Mouse (Mus musculus): ENCODE data around the gene Olfr688. TPM values are rescaled to one million over a fixed set of nuclear protein-coding genes. Genes with fewer than 3 reads are reported as not detected.

The Olfr688 gene
- not detected in 2 replicates for polyA plus RNA-seq (2015; fragmentation: Nextera tagmentation; extraction: Ambion mirVana)

DNA sequence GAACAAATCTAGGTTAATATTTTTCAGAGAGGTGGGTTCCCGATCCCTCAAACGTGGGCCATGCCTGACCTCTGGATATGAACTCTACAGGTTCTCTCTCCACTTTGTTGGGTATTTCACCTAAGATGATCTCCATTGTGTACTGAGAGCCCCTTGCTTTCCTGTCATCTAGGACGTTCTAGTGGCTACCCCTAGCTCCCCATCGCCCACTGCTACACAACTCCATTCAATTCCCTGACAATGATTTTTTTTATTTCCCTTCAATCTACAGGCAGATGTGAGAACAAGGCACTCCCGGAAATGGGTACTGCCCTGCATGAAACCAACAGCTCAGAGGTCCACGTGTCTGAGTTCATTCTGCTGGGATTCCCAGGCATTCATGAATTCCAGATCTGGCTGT is at the start of gene Olfr688:
Gene Olfr688 (plus strand): TSS at position 301 of the 400 bp plus-strand sequence.
- no peak for DNase-seq (ENCODE audit: low spot score)

DNA sequence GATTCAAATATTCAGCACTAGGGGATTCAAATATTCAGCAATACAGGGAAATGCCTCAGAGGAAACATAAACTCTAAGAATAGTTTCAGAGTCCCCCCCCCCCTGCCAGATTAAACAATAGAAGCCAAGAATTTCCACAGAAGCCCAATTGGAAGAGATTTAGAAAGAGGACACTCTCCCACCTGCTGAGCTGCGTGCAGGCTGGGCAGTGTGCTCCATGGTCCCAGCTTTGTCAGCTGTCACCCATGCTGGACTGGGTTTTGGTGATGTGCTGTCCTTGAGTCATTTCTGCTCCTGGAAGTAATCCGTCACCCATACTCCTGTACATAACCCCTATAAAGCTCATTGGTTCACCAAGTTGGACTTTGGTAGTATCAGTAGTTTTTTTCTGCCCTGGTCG is 40.2 kb upstream of the Olfr688 start:
- no peak for DNase-seq (ENCODE audit: low spot score)

DNA sequence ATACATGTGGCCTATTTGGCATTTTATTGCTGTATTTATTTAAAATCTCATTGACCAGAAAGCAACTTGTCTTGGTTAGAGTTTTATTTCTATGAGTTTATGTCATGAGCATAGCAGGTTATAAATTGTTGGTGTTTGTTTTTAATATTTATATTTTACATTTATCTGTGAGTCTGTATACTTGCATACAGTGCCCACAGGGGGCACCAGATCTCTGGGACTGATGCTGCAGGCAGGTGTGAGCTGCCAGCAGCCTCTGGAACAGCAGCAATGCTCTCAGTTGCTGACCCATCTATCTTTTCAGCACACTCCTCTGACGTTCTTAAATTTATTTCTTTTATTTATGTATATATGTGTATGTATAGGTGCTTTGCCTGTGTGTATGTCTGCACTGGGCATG is 39.7 kb upstream of the Olfr688 start:
- no peak for DNase-seq (ENCODE audit: low spot score)

- peak; percentile 2 for DNase-seq (ENCODE audit: low spot score)
Measured at GRCm38 (mm10) chr7:105256656-105257055, 31.2 kb upstream of the Olfr688 start.

- DNase-seq (ENCODE audit: low spot score): no peak
Measured at GRCm38 (mm10) chr7:105272426-105272825, 15.5 kb upstream of the Olfr688 start.

- no peak for DNase-seq (ENCODE audit: low spot score)
Measured at GRCm38 (mm10) chr7:105290051-105290450, 2.2 kb downstream of the Olfr688 start.

DNA sequence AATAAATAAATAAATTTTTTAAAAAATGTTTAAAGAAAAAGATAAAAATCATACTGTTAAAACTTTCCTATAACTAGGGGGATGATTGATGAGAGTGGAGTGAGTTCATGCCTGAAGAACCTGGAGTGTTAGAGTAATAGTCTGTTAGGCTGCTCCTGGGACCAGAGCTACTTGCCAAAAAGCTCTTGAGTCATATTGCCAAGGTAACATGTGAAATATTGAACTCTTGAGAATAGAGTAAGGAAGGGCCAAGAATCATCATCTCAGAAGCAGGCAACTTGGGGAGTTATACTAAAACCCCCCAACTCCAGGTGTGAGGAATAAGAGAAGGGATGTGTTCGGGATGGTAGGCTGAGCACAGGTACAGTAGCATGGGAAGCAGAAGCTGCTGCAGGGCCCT is 23.0 kb downstream of the Olfr688 start, which contains the start of gene Olfr689:
Gene Olfr689 (plus strand): TSS at position 301 of the 400 bp plus-strand sequence.
- DNase-seq (ENCODE audit: low spot score): no peak

- DNase-seq (ENCODE audit: low spot score): no peak
Measured at GRCm38 (mm10) chr7:105325302-105325701, 37.4 kb downstream of the Olfr688 start.

GRCm38 (mm10) chr7:105334004-105334403 is 46.1 kb downstream of the Olfr688 start, which contains the start of gene Olfr690:
Gene Olfr690, minus strand, starts transcription at chr7:105334104.
- DNase-seq (ENCODE audit: low spot score): no peak

Other genes starting within 250 kb of the Olfr688 start
- not detected in 2 replicates for gene Olfr677, start 236.7 kb upstream of the Olfr688 start, polyA plus RNA-seq (2015; fragmentation: Nextera tagmentation; extraction: Ambion mirVana)
- not detected in 2 replicates for gene Olfr678, start 223.6 kb upstream of the Olfr688 start, polyA plus RNA-seq (2015; fragmentation: Nextera tagmentation; extraction: Ambion mirVana)
- not detected in 2 replicates for gene Olfr679, start 206.9 kb upstream of the Olfr688 start, polyA plus RNA-seq (2015; fragmentation: Nextera tagmentation; extraction: Ambion mirVana)
- not detected in 2 replicates for gene Olfr680-ps1, start 195.3 kb upstream of the Olfr688 start, polyA plus RNA-seq (2015; fragmentation: Nextera tagmentation; extraction: Ambion mirVana)
- not detected in 2 replicates for gene Olfr681, start 171.3 kb upstream of the Olfr688 start, polyA plus RNA-seq (2015; fragmentation: Nextera tagmentation; extraction: Ambion mirVana)
- not detected in 2 replicates for gene Olfr683, start 141.1 kb upstream of the Olfr688 start, polyA plus RNA-seq (2015; fragmentation: Nextera tagmentation; extraction: Ambion mirVana)
- not detected in 2 replicates for gene Olfr684, start 124.4 kb upstream of the Olfr688 start, polyA plus RNA-seq (2015; fragmentation: Nextera tagmentation; extraction: Ambion mirVana)
- gene Olfr685, start 102.1 kb upstream of the Olfr688 start, polyA plus RNA-seq (2015; fragmentation: Nextera tagmentation; extraction: Ambion mirVana): not detected in 2 replicates
- not detected in 2 replicates for gene Olfr686, start 80.6 kb upstream of the Olfr688 start, polyA plus RNA-seq (2015; fragmentation: Nextera tagmentation; extraction: Ambion mirVana)
- not detected in 2 replicates for gene Olfr689, start 23.1 kb downstream of the Olfr688 start, polyA plus RNA-seq (2015; fragmentation: Nextera tagmentation; extraction: Ambion mirVana)
- gene Olfr690, start 46.0 kb downstream of the Olfr688 start, polyA plus RNA-seq (2015; fragmentation: Nextera tagmentation; extraction: Ambion mirVana): not detected in 2 replicates
- gene Olfr691, start 54.2 kb downstream of the Olfr688 start, polyA plus RNA-seq (2015; fragmentation: Nextera tagmentation; extraction: Ambion mirVana): not detected in 2 replicates
- gene Olfr692, start 80.1 kb downstream of the Olfr688 start, polyA plus RNA-seq (2015; fragmentation: Nextera tagmentation; extraction: Ambion mirVana): not detected in 2 replicates
- not detected in 2 replicates for gene Gm5901, start 86.9 kb downstream of the Olfr688 start, polyA plus RNA-seq (2015; fragmentation: Nextera tagmentation; extraction: Ambion mirVana)
- gene Fam160a2, start 112.0 kb downstream of the Olfr688 start, polyA plus RNA-seq (2015; fragmentation: Nextera tagmentation; extraction: Ambion mirVana): 13.7 and 16.0 TPM in 2 replicates
- 0.05 TPM in 1 of 2 replicates, not detected in the other for gene Cnga4, start 116.5 kb downstream of the Olfr688 start, polyA plus RNA-seq (2015; fragmentation: Nextera tagmentation; extraction: Ambion mirVana)
- 0.06 and 0.20 TPM in 2 replicates for gene Cckbr, start 137.6 kb downstream of the Olfr688 start, polyA plus RNA-seq (2015; fragmentation: Nextera tagmentation; extraction: Ambion mirVana)
- 14.0 and 15.1 TPM in 2 replicates for gene Cavin3, start 194.2 kb downstream of the Olfr688 start, polyA plus RNA-seq (2015; fragmentation: Nextera tagmentation; extraction: Ambion mirVana)

All from thymus, postnatal 0 days (tissue).